Mouse (Mus musculus): Measurements from ENCODE around the gene Tle6.

DNA sequence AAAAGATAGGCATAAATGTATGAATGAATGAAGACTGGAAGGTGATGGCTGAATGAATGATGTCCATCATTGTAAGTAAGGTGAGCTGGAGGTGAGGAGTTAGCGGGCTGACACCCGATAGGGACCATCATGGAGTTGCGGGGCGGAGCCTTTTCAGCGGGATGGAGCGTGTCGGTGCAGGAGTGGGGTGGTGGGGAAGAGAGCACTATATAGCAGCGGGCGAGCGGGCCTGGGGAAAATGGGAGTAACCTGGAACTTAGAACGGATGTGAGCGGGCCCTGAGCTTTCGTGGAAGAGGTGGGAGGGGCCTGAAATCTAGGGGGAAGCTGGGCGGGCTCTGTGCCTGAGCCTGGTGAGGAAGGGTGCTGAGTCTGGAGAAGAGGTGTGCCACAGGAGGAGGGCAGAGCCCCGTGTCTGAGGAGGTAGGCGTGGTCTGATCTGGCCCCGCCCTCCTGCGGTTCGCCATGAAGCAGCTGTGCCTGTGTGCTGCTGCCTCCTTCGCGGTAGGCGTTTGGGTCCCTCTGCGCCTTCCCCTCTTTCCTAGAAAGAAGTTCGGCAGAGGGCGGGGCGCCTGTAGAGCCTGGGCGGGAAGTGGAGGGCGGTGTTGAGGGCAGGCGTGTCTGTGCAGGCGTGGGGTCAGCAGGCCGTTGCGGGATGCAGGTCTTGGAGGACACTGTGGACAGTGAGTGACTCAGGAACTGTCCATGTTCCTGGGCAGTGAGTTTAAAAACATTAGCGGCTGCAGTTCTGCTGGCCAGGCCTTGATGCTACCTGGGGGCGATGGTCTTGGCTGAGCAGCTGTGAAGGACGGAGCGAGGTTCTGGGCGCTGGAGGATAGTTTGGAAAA, 32.6 kb upstream of the Tle6 start:
- no peak for TF ChIP-seq CTCF (conservative IDR thresholded peaks at IDR 0.05; ENCODE audit: insufficient read depth, insufficient read length, low read depth, low read length)
- TF ChIP-seq POLR2A (IDR thresholded peaks at IDR 0.05; ENCODE audit: low read depth, low read length): no peak

Measured in kidney, adult 2 months (tissue).